Mouse (Mus musculus) liver, postnatal 0 days (tissue): ENCODE measurements around the gene Eefsec.

Experiments
- CTCF ChIP-seq: sonication (generic); IDR thresholded peaks from 2 replicates; pipeline ENCODE4 v1.5.1; 2016; ENCODE audit warnings: antibody characterized with exemption, low read depth
- EP300 ChIP-seq: IDR thresholded peaks from 2 replicates; pipeline ENCODE4 v1.6.1; 2016; ENCODE audit warnings: antibody characterized with exemption, low read depth, mild to moderate bottlenecking

- no peak for TF ChIP-seq EP300
- TF ChIP-seq CTCF: no peak
These were observed 2.1 kb downstream of the Eefsec start for GRCm38 (mm10) chr6:88444076-88444750.
